Mouse (Mus musculus) liver, embryonic 16.5 days (tissue): ENCODE results near the gene Grik4. TPM values are rescaled to one million over a fixed set of nuclear protein-coding genes. Genes with fewer than 3 reads are reported as not detected.

ENCODE experiments used
- ATAC-seq: fragments of 200-750 bp; cut with Nextera tagmentation; 2 replicates; pipeline ENCODE4 v1.8.0; 2017; ENCODE audit warnings: low read depth, mild to moderate bottlenecking, moderate number of reproducible peaks, moderate library complexity
- H3K27ac ChIP-seq: fragments of 300-500 bp; sonication (generic); 2 replicates; pipeline ENCODE4 v1.5.1; 2014; ENCODE audit warnings: mild to moderate bottlenecking, low read length
- H3K27me3 ChIP-seq: fragments of 300-500 bp; sonication (generic); 2 replicates; pipeline ENCODE4 v1.6.1; 2014; ENCODE audit warnings: low read depth, low read length, mixed read lengths; ENCODE audit not compliant: control insufficient read depth, insufficient read depth
- H3K36me3 ChIP-seq: fragments of 300-500 bp; sonication (generic); 2 replicates; pipeline ENCODE4 v1.6.1; 2014; ENCODE audit warnings: mild to moderate bottlenecking; ENCODE audit not compliant: control insufficient read depth, insufficient read depth
- H3K4me1 ChIP-seq: fragments of 300-500 bp; sonication (generic); 2 replicates; pipeline ENCODE4 v1.6.1; 2014; ENCODE audit warnings: low read depth, low read length, mixed read lengths; ENCODE audit not compliant: control insufficient read depth
- H3K4me2 ChIP-seq: fragments of 300-500 bp; sonication (generic); 2 replicates; pipeline ENCODE4 v1.6.1; 2014; ENCODE audit warnings: low read depth, low read length, mixed read lengths
- H3K4me3 ChIP-seq: fragments of 300-500 bp; sonication (generic); 2 replicates; pipeline ENCODE4 v1.5.1; 2014; ENCODE audit warnings: low read depth, mild to moderate bottlenecking, low read length
- H3K9ac ChIP-seq: fragments of 300-500 bp; sonication (generic); 2 replicates; pipeline ENCODE4 v1.6.1; 2014; ENCODE audit warnings: low read depth, low read length
- H3K9me3 ChIP-seq: fragments of 300-500 bp; sonication (generic); replicated peaks from 2 replicates; pipeline ENCODE4 v1.6.1; 2016; ENCODE audit warnings: low read length; ENCODE audit not compliant: control insufficient read depth
- WGBS: fragments of 180-500 bp; shearing (Covaris S2); extraction: QIAGEN DNeasy Blood & Tissue Kit; methylation state at CpG from one replicate; pipeline ENCODE4 v1.1.7; 2014; ENCODE audit not compliant: insufficient replicate concordance; 5-methylcytosine and 5-hydroxymethylcytosine counted together
- microRNA-seq: library from miRNA; unstranded; fragments of <30 nt; microRNA quantifications from one replicate; pipeline ENCODE4, GENCODE M21; 2016
- polyA plus RNA-seq: library from polyadenylated mRNA; unstranded; fragments of >200 nt; fragmentation: Nextera tagmentation; extraction: Ambion mirVana; gene quantifications from 2 replicates; pipeline ENCODE4 v1.2.1, GENCODE M21; 2015

Grik4 gene
- polyA plus RNA-seq, 1 experiment from 2014 or later = 0.24 TPM

DNA sequence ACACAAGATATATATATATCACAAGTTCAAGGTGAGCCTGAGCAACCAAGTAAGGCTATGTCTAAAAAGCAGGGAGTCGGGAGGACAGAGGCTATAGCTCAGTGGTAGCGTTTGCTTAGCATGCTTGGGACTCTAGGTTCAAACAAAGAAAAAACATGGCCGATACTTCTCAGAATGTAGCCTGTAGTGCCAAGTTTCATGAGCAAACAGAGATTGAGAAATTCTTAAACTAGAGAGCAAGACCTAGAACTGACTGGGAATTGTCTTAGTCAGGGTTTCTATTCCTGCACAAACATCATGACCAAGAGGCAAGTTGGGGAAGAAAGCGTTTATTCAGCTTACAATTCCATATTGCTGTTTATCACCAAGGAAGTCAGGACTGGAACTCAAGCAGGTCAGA, 468.1 kb downstream of the Grik4 start:
- Histone ChIP-seq H3K27ac (no peak overlapping the region), H3K9ac (no peak overlapping the region)

DNA sequence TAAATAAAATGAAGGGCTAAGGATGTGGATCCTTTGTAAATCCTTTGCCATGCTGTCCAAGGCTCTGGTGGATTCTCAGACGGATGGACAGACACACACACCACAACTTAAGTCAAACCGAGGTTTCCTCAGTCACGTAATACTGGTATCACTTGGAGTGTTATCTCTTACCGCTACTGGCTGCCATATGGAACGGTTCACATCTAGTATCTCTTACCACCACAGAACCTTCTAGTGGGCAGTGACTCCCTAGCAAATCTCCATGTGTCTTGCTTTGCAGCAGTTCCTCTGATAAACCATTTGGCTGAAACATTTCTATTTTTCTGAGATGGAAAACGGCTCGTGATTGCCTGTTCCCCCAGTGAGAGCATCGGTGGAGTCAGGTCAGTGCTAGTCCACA, 470.0 kb downstream of the Grik4 start:
- Histone ChIP-seq H3K9me3 (no peaks in the 10 kb centered on the region), H3K4me2 (no peak overlapping the region), H3K36me3 (no peaks in the 10 kb centered on the region), H3K27ac (no peak overlapping the region), H3K4me3 (no peak overlapping the region), H3K9ac (no peak overlapping the region), H3K4me1 (peaks cover 22% of the 10 kb centered on the region), H3K27me3 (no peaks in the 10 kb centered on the region)
- peak; percentile 28 for ATAC-seq
- WGBS = 24% methylated on average over 8 of the region's 8 CpGs

More for the DNA sequence above, 468.1 kb downstream of the Grik4 start:
- H3K4me1 ChIP-seq = peaks cover 16% of the 10 kb centered on the region
- H3K36me3 ChIP-seq = no peaks in the 10 kb centered on the region
- no peaks in the 10 kb centered on the region for H3K9me3 ChIP-seq
- 66% methylated on average over 4 of the region's 4 CpGs for WGBS
- ATAC-seq = no peak
- H3K4me3 ChIP-seq = no peak overlapping the region
- H3K4me2 ChIP-seq = no peak overlapping the region
- no peaks in the 10 kb centered on the region for H3K27me3 ChIP-seq

DNA sequence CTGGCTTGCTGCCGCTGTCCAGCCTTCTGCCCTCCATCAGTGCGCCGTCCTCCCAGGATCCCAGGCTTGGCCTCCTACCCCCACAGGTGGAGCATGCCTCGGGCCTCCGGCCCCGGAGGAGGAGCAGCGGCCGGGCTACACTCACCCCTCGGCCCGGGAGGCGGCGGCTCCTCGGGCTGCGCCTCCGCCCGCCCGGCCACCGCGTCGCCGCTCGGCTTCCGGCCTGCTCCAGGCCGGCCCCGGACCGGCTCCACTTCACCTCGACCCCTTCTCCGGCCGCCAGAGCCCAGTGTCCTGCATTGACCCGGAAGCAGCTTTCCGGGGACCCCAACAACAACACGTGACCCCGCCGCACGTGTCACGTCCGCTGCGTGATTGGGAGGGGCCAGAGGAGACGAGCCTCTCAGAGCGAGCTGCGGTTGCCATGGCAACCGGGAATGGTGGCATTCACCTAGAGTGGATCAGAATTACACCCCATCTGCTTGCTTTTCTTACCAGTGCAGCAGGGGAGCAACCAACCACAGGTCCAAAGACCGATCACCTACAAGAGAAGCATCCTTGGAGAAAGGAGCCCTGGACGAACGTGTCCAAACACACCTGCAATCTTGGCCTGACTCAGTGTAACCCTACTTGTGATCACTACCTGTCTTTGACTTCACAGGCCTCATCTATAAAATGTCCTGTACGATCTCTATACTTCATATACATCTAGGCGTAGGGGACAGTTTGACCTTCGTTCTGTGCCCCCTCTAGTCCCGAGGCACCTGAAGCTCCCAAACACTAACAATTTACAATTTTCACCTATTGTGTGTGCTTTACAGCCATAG, 472.2 kb downstream of the Grik4 start:
- WGBS = 7% methylated on average over 49 of the region's 49 CpGs
- peaks cover 32% of the 10 kb centered on the region for H3K4me1 ChIP-seq

DNA sequence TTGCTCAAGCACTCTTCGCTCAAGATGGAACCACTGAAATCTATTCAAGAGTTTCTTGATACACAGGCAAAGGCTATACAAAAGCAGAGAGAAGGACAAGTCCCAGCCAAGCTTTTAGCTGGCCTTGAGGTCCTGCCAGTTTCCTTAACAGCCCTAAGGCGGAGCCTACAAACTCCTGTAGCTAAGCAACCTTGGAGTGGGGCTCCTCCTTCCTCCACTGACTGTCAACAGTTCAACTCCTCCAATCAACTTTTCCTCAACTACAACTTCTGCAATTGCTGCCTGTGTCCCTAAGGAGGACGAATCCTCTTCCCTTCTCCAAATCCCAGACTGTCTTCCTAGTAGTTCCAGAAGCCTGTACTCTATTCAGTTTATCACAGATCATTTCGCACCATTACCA, 473.1 kb downstream of the Grik4 start:
- peak; percentile 71 for ATAC-seq
- Histone ChIP-seq H3K36me3 (no peaks in the 10 kb centered on the region), H3K4me1 (peaks cover 32% of the 10 kb centered on the region), H3K9me3 (no peaks in the 10 kb centered on the region), H3K27ac (peak overlapping the region; percentile 87), H3K27me3 (no peaks in the 10 kb centered on the region), H3K9ac (peak overlapping the region; percentile 87), H3K4me2 (peak overlapping the region; percentile 87), H3K4me3 (peak overlapping the region; percentile 92)
- WGBS = 32% methylated on average over 4 of the region's 4 CpGs

More for the DNA sequence above, 472.2 kb downstream of the Grik4 start:
- H3K27ac ChIP-seq = peak overlapping the region; percentile 87
- H3K9me3 ChIP-seq = no peaks in the 10 kb centered on the region
- no peaks in the 10 kb centered on the region for H3K36me3 ChIP-seq
- peak overlapping the region; percentile 87 for H3K9ac ChIP-seq
- peak; percentile 86 for ATAC-seq
- peak overlapping the region; percentile 87 for H3K4me2 ChIP-seq
- no peaks in the 10 kb centered on the region for H3K27me3 ChIP-seq
- H3K4me3 ChIP-seq = peak overlapping the region; percentile 92

DNA sequence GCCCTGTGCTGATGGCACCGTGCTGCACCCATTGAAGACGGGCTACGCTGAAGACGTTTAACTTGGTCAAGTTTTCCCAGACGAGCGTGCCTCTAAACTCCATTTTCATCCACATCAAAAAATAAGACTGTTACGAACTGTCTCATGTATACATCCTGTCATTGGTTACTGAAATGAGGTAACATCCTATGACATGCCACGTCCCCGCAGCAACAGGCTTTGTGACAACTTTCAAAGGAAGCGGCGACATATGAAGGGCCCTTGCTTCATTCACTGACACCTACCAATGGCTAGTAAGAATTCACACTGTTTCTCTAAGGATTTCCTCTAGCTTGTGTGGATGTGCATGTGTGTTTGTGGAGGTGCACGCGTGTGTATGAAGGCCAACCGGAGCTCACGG, 475.0 kb downstream of the Grik4 start:
- Histone ChIP-seq H3K4me3 (no peak overlapping the region), H3K9ac (no peak overlapping the region), H3K27me3 (no peaks in the 10 kb centered on the region), H3K4me2 (no peak overlapping the region), H3K9me3 (no peaks in the 10 kb centered on the region), H3K27ac (no peak overlapping the region), H3K36me3 (no peaks in the 10 kb centered on the region), H3K4me1 (peaks cover 34% of the 10 kb centered on the region)
- 84% methylated on average over 15 of the region's 15 CpGs for WGBS
- ATAC-seq = no peak

DNA sequence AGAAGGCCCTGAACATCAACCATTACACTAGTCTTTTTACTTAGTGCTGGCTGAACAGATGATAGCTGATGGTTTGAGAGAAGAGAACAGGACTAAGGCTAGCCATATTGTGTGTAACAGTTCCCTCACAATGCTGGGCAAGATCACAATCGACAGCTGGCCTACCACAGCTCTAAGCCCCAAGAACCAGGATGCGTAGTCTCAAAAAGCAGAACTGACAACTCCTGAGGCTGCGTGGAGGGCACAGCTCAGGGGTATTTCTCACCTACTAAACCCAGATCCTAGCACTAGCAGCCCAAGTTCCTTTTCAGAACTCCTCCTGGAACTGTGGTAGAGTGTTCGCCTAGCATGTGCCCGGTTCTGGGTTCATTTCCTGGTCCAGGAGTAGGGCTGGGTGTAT, 475.9 kb downstream of the Grik4 start:
- no peaks in the 10 kb centered on the region for H3K9me3 ChIP-seq
- WGBS = 49% methylated on average over 5 of the region's 5 CpGs

More for the DNA sequence above, 475.9 kb downstream of the Grik4 start:
- Histone ChIP-seq H3K27ac (no peak overlapping the region), H3K4me2 (no peak overlapping the region), H3K9ac (no peak overlapping the region), H3K4me1 (peaks cover 35% of the 10 kb centered on the region), H3K27me3 (no peaks in the 10 kb centered on the region), H3K36me3 (no peaks in the 10 kb centered on the region), H3K4me3 (no peak overlapping the region)
- no peak for ATAC-seq

Small RNAs within 50 kb of the gene (microRNA-seq; reads per million reads assigned to microRNA genes)
- gene Gm27509 = not detected

Other genes starting within 250 kb of the Grik4 start
- 7.1 and 7.8 TPM in 2 replicates for gene Arhgef12, start 162.7 kb upstream of the Grik4 start, polyA plus RNA-seq
- 0.49 and 0.78 TPM in 2 replicates for gene Tmem136, start 172.1 kb upstream of the Grik4 start, polyA plus RNA-seq